In genomic region chr17:56131814-56132213, GRCm38 (mm10) we compare ENCODE assay signal across 8 mouse cellular contexts. TPM values are rescaled to one million over a fixed set of nuclear protein-coding genes. Genes with fewer than 3 reads are reported as not detected.
A peak's percentile ranks its signal among the peaks of the same experiment; 100 is the strongest.
DNase-seq lines count a peak whose midpoint lies in the region; ATAC-seq and TF ChIP-seq lines count a peak whose summit lies in the region.

No protein-coding gene starts in this region.

- H3K9me3 ChIP-seq in heart, embryonic 10.5 days: peaks cover 5% of the 10 kb centered on the region; the same call in 1 of the 2 replicates
- H3K9me3 ChIP-seq in hindbrain, embryonic 11.5 days (ENCODE audit: control insufficient read depth, low read length): no peaks in the 10 kb centered on the region

- WGBS in heart, adult 2 months: 44% methylated on average over 7 of the region's 7 CpGs
- 37% methylated on average over 7 of the region's 7 CpGs for WGBS in heart, embryonic 10.5 days
- 40% methylated on average over 7 of the region's 7 CpGs for WGBS in hindbrain, embryonic 11.5 days
- 42% methylated on average over 7 of the region's 7 CpGs for WGBS in thymus, adult 2 months

- H3K4me3 ChIP-seq in heart, adult 2 months: no peak overlapping the region
- H3K4me3 ChIP-seq in heart, embryonic 10.5 days: no peak overlapping the region
- no peak overlapping the region for H3K4me3 ChIP-seq in hindbrain, embryonic 11.5 days (ENCODE audit: low read depth, low read length)
- no peak overlapping the region for H3K4me3 ChIP-seq in thymus, adult 2 months (ENCODE audit: control insufficient read depth, insufficient read depth, low read length)

- TF ChIP-seq POLR2A in heart, adult 2 months (IDR thresholded peaks at IDR 0.05; ENCODE audit: insufficient read depth, low read depth, low read length): no peak
- TF ChIP-seq POLR2A in thymus, adult 2 months (IDR thresholded peaks at IDR 0.05; ENCODE audit: control insufficient read depth, extremely low read depth, insufficient read depth, low read length, poor library complexity): no peak

- H3K4me1 ChIP-seq in heart, adult 2 months (ENCODE audit: control insufficient read depth, insufficient read depth, low read length): peaks cover 14% of the 10 kb centered on the region
- H3K4me1 ChIP-seq in heart, embryonic 10.5 days: peaks cover 25% of the 10 kb centered on the region
- 0 out of 2 replicates have a peak, but pooled peaks cover 2% of the 10 kb centered on the region for H3K4me1 ChIP-seq in hindbrain, embryonic 11.5 days (replicated peaks; ENCODE audit: control insufficient read depth, insufficient read depth, low read length)
- peaks cover 12% of the 10 kb centered on the region for H3K4me1 ChIP-seq in thymus, adult 2 months (replicated peaks; ENCODE audit: control insufficient read depth, insufficient read depth, low read length)

- peak; percentile 86 for TF ChIP-seq CTCF in heart, adult 2 months (IDR thresholded peaks at IDR 0.05)
- TF ChIP-seq CTCF in thymus, adult 2 months (IDR thresholded peaks at IDR 0.05; ENCODE audit: borderline replicate concordance, control insufficient read depth, extremely low read depth, insufficient read depth, low read length, poor library complexity): peak; percentile 91

- peak; percentile 29 for ATAC-seq in hindbrain, embryonic 11.5 days (ENCODE audit: low FRiP score)
- ATAC-seq in megakaryocyte progenitor cell, adult 5-6 weeks (replicated peaks; ENCODE audit: poor library complexity): peak; percentile 31; the same call in 1 of the 2 replicates

- DNase-seq in heart, adult 2 months: peak; percentile 60 to 82
- no peak for DNase-seq in heart, embryonic 10.5 days (ENCODE audit: low spot score)
- peak; percentile 75 for DNase-seq in urinary bladder, postnatal 25 days (ENCODE audit: low spot score)
- DNase-seq in urinary bladder, adult 18-20 months (ENCODE audit: low spot score in 2 of 2): no peak
- DNase-seq in cerebellum, postnatal 36 days: peak; percentile 75 to 78
- DNase-seq in hindbrain, embryonic 11.5 days (ENCODE audit: low spot score): peak; percentile 80
- peak; percentile 69 for DNase-seq in thymus, adult 2 months

- H3K9ac ChIP-seq in heart, adult 2 months (ENCODE audit: low read depth, low read length): no peak overlapping the region
- H3K9ac ChIP-seq in hindbrain, embryonic 11.5 days (ENCODE audit: low read depth, low read length): no peak overlapping the region

- no peak for TF ChIP-seq EP300 in heart, adult 2 months (IDR thresholded peaks at IDR 0.05; ENCODE audit: insufficient read depth, low read depth, low read length)

- H3K36me3 ChIP-seq in heart, adult 2 months (ENCODE audit: control insufficient read depth, insufficient read depth, low read length): no peaks in the 10 kb centered on the region
- peaks cover 6% of the 10 kb centered on the region; the same call in 1 of the 2 replicates for H3K36me3 ChIP-seq in heart, embryonic 10.5 days
- no peaks in the 10 kb centered on the region; the same call in 1 of the 2 replicates for H3K36me3 ChIP-seq in hindbrain, embryonic 11.5 days (ENCODE audit: control insufficient read depth, insufficient read depth, low read length)
- no peaks in the 10 kb centered on the region for H3K36me3 ChIP-seq in thymus, adult 2 months (ENCODE audit: control insufficient read depth, insufficient read depth, low read length)

- H3K79me2 ChIP-seq in heart, adult 2 months (replicated peaks; ENCODE audit: control insufficient read depth, insufficient read depth, low read length): no peaks in the 10 kb centered on the region

- H3K27me3 ChIP-seq in heart, adult 2 months (ENCODE audit: control insufficient read depth, insufficient read depth, low read length): no peaks in the 10 kb centered on the region
- H3K27me3 ChIP-seq in heart, embryonic 10.5 days (ENCODE audit: insufficient read depth, poor library complexity, severe bottlenecking): peaks cover 18% of the 10 kb centered on the region
- H3K27me3 ChIP-seq in hindbrain, embryonic 11.5 days (ENCODE audit: control insufficient read depth, insufficient read depth, low read length): no peaks in the 10 kb centered on the region
- H3K27me3 ChIP-seq in thymus, adult 2 months (ENCODE audit: control insufficient read depth, insufficient read depth, low read length): no peaks in the 10 kb centered on the region

- H3K4me2 ChIP-seq in hindbrain, embryonic 11.5 days (replicated peaks; ENCODE audit: low read depth, low read length): no peak overlapping the region

- intact Hi-C loops in heart, adult 2 months (cut with DNase I): loop anchor here (1.0 to 5.0 kb wide), 5 partner anchors 27 to 220 kb away; partner anchors contain the start of gene Hdgfl2

- no peak overlapping the region for H3K27ac ChIP-seq in heart, adult 2 months
- H3K27ac ChIP-seq in heart, embryonic 10.5 days: no peak overlapping the region
- no peak overlapping the region for H3K27ac ChIP-seq in hindbrain, embryonic 11.5 days (ENCODE audit: low read depth, low read length)
- no peak overlapping the region for H3K27ac ChIP-seq in thymus, adult 2 months (ENCODE audit: control insufficient read depth, insufficient read depth, low read length)

RNA-seq across cellular contexts. Expression of gene Sema6b, which starts 8.3 kb away (rescaled TPM):
- 10 to 100 TPM in 1 of 2 experiments, 1 to 10 TPM in 1; 8.9 to 12.6 TPM for total RNA-seq in heart, adult 2 months (2021)
- polyA plus RNA-seq in heart, adult 2 months (2012; rRNA removed): 5.3 and 8.6 TPM in 2 replicates
- 0.36 and 1.0 TPM in 2 replicates for polyA plus RNA-seq in heart, embryonic 10.5 days (2016; fragmentation: Nextera tagmentation; extraction: Ambion mirVana)
- 2.5 and 2.6 TPM in 2 replicates for polyA plus RNA-seq in hindbrain, embryonic 11.5 days (2014; fragmentation: Nextera tagmentation; extraction: Ambion mirVana)
- 1.8 and 2.2 TPM in 2 replicates for total RNA-seq in megakaryocyte progenitor cell, adult 5-6 weeks (2015)
- total RNA-seq in megakaryocyte progenitor cell, adult 5-6 weeks (2017): 3.2 and 4.9 TPM in 2 replicates
- 3.8 and 4.9 TPM in 2 replicates for polyA plus RNA-seq in thymus, adult 2 months (2012; rRNA removed)

RNA-seq across cellular contexts. Expression of gene Lrg1, which starts 10.0 kb away (rescaled TPM):
- total RNA-seq in heart, adult 2 months (2021): 10 to 100 TPM; 57.0 to 74.6 TPM
- 38.2 and 77.7 TPM in 2 replicates for polyA plus RNA-seq in heart, adult 2 months (2012; rRNA removed)
- not detected in 2 replicates for polyA plus RNA-seq in heart, embryonic 10.5 days (2016; fragmentation: Nextera tagmentation; extraction: Ambion mirVana)
- polyA plus RNA-seq in hindbrain, embryonic 11.5 days (2014; fragmentation: Nextera tagmentation; extraction: Ambion mirVana): 0.21 TPM in 1 of 2 replicates, not detected in the other
- total RNA-seq in megakaryocyte progenitor cell, adult 5-6 weeks (2015): 1.6 and 3.6 TPM in 2 replicates
- 1.4 and 4.7 TPM in 2 replicates for total RNA-seq in megakaryocyte progenitor cell, adult 5-6 weeks (2017)
- polyA plus RNA-seq in thymus, adult 2 months (2012; rRNA removed): 23.5 and 27.0 TPM in 2 replicates

RNA-seq across cellular contexts. Expression of gene Plin5, which starts 14.4 kb away (rescaled TPM):
- 100 to 1,000 TPM; 159 to 160 TPM for total RNA-seq in heart, adult 2 months (2021)
- 112 and 170 TPM in 2 replicates for polyA plus RNA-seq in heart, adult 2 months (2012; rRNA removed)
- polyA plus RNA-seq in heart, embryonic 10.5 days (2016; fragmentation: Nextera tagmentation; extraction: Ambion mirVana): 0.18 and 0.46 TPM in 2 replicates
- 0.20 and 0.28 TPM in 2 replicates for polyA plus RNA-seq in hindbrain, embryonic 11.5 days (2014; fragmentation: Nextera tagmentation; extraction: Ambion mirVana)
- total RNA-seq in megakaryocyte progenitor cell, adult 5-6 weeks (2015): 0.17 TPM in 1 of 2 replicates, not detected in the other
- 0.14 TPM in 1 of 2 replicates, not detected in the other for total RNA-seq in megakaryocyte progenitor cell, adult 5-6 weeks (2017)
- polyA plus RNA-seq in thymus, adult 2 months (2012; rRNA removed): 6.2 and 11.7 TPM in 2 replicates

RNA-seq across cellular contexts. Expression of gene Plin4, which starts 22.2 kb away (rescaled TPM):
- 100 to 1,000 TPM; 151 to 170 TPM for total RNA-seq in heart, adult 2 months (2021)
- polyA plus RNA-seq in heart, adult 2 months (2012; rRNA removed): 114 and 167 TPM in 2 replicates
- 0.05 and 0.08 TPM in 2 replicates for polyA plus RNA-seq in heart, embryonic 10.5 days (2016; fragmentation: Nextera tagmentation; extraction: Ambion mirVana)
- 0.07 and 0.09 TPM in 2 replicates for polyA plus RNA-seq in hindbrain, embryonic 11.5 days (2014; fragmentation: Nextera tagmentation; extraction: Ambion mirVana)
- total RNA-seq in megakaryocyte progenitor cell, adult 5-6 weeks (2015): not detected in 2 replicates
- total RNA-seq in megakaryocyte progenitor cell, adult 5-6 weeks (2017): not detected in 2 replicates
- polyA plus RNA-seq in thymus, adult 2 months (2012; rRNA removed): 16.7 and 29.0 TPM in 2 replicates

RNA-seq across cellular contexts. Expression of gene Tnfaip8l1, which starts 30.5 kb away (rescaled TPM):
- 1 to 10 TPM; 1.1 to 1.7 TPM for total RNA-seq in heart, adult 2 months (2021)
- polyA plus RNA-seq in heart, adult 2 months (2012; rRNA removed): 3.6 and 4.5 TPM in 2 replicates
- polyA plus RNA-seq in heart, embryonic 10.5 days (2016; fragmentation: Nextera tagmentation; extraction: Ambion mirVana): 5.5 and 6.0 TPM in 2 replicates
- 8.5 and 9.9 TPM in 2 replicates for polyA plus RNA-seq in hindbrain, embryonic 11.5 days (2014; fragmentation: Nextera tagmentation; extraction: Ambion mirVana)
- 1.5 and 2.2 TPM in 2 replicates for total RNA-seq in megakaryocyte progenitor cell, adult 5-6 weeks (2015)
- 0.91 and 2.8 TPM in 2 replicates for total RNA-seq in megakaryocyte progenitor cell, adult 5-6 weeks (2017)
- polyA plus RNA-seq in thymus, adult 2 months (2012; rRNA removed): 21.6 and 26.8 TPM in 2 replicates

Comparison
In these comparisons a context has a peak if more than half of its experiments do, and no peak if none do; other contexts are left out.
1. DNase-seq: peak in heart, adult 2 months (2 of 2), urinary bladder, postnatal 25 days (single experiment), cerebellum, postnatal 36 days (2 of 2), hindbrain, embryonic 11.5 days (single experiment) and thymus, adult 2 months (single experiment); none in heart, embryonic 10.5 days (single experiment) and urinary bladder, adult 18-20 months (0 of 2).
2. RNA of gene Lrg1, which starts 10.0 kb away (polyA plus RNA-seq): 38.2 to 77.7 TPM in heart, adult 2 months and 23.5 to 27.0 TPM in thymus, adult 2 months; 0.21 TPM in hindbrain, embryonic 11.5 days and not detected in heart, embryonic 10.5 days; every median in the first group is over 10 times any median in the second.